Mouse (Mus musculus) 3T3-L1 (cell line): ENCODE results near the gene Kctd11.
"Not testable (repeated sequence)": the region's sequence is repeated elsewhere in the genome, so short reads cannot be mapped to it uniquely, and the experiment has no call there.

Source experiments
- DNase-seq: peaks from one replicate; pipeline ENCODE4 v3.0.0-alpha.2; 2015; ENCODE audit warnings: low read depth, low spot score

Kctd11 gene

DNA sequence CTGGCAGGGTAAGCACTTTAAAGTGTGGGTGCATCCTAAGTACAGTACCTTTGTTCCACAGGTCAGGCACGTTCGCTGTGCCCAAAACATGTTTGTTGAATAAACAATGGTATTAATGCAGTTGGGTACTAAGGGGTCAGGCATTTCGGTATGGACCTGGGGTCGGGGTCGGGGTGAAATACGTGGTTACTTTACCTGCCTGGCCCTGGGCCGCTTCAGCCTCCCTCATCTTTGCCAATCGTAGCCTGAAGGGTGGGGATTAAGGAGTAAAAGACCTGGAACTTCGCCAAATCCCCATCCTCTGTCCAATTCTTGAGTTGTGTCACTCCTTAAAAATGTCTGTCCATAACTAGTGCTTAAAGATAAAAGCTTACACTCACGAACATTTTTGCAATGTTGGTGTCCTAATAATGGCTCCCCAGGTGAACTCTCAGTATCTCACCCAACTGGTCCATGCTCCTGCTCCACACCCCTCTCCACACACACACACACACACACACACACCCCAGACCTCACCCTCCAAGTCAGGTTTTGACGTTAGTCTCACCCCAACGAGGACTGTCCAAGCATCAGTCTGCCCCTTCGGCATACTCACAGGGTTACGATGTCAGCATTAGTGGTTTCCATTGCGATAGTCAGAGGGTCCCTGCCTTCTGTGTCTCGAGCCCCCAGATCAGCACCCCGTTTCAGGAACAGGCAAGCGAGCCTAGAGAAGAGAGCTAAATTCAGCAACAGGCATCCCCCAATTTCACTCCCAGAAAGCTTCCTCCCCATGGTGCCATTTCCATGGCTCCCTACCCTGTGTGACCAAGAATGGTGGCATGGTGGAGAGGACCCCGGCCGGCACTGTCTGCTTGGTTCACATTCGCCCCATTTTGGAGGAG is 823 bp upstream of the Kctd11 start:
- no peak for DNase-seq

DNA sequence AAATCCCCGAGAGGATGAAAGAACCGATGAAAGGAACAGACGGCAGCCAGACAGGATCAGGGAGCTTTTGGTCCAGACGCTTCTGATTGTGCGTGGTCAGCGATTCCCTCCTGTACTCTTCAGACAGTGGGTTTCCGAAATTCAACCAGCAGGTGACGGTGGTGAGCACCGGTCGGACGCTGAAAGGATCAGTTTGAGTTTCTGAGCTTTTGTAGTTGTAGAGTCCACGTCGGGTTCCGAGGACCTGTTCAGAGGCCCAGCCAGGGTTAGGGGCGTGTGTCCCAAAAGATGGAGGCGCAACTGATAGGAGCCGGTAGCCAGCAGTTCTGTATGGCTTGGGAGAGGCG is 727 bp downstream of the Kctd11 start:
- DNase-seq, result peak; percentile 94

DNA sequence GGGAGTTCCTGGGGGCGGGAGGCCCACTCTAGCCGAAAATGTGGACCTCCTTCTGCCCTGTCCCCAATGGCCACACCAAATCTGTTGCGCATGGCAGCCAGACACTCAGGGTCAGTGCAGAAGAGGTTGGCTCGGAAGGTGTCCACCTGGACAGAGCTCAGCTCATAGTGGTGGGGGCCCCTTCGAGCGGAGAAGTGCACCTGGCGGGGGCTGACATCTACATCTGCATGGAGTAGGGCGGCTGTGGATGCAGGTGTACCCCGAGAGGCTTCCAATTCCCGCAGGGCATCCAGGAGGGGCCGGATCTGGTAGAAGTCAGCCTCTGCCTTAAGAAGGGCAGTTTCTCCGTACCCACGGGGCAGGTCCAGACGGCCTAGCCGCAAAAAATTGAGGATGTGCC is 1.5 kb downstream of the Kctd11 start:
- DNase-seq, result no peak

DNA sequence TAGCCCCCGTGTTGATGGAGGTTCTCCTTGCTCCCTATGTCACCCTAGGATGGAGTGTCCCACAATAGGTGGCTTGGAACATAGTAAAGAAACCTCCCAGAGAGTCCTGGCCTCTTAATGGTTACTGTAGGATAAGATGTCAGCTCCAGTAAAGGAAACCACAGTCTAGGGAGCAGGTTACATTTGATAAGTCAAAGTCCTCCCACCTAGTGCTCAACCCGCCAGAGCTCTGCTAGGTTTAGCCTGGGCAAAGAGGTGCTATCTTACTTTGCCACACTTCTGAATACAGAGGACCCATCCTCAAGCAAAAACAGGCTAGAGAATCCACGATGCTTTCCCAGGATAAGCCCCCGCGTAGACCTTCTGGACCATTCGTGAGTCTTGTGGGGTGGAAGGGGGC is 2.3 kb downstream of the Kctd11 start:
- DNase-seq, result no peak

GRCm38 (mm10) chr11:69878399-69878798 is 2.8 kb downstream of the Kctd11 start:
- peak; percentile 54 for DNase-seq

DNA sequence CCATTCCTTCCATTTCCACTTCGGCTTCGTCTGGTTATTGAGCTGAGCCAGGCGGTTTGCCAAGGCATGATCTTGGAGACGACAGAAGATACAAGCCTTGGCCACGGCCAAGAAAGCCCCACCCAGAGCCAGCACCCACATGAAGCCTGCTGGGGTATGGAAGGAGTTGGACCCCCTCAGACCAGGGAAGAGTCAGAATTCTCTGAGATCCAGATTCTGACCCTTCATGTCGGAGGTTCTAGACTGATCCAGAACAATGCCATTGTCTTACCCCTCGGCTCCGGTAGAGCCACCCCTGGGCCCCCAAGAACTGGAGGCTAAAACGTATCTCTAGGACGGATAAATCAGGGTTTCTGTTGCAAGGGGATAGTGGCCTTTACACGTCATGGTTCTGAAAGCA is 3.3 kb downstream of the Kctd11 start, which contains the start of gene Tmem95:
TSS of gene Tmem95 (minus strand) at position 141 of the 400 bp plus-strand sequence.
- no peak for DNase-seq

DNA sequence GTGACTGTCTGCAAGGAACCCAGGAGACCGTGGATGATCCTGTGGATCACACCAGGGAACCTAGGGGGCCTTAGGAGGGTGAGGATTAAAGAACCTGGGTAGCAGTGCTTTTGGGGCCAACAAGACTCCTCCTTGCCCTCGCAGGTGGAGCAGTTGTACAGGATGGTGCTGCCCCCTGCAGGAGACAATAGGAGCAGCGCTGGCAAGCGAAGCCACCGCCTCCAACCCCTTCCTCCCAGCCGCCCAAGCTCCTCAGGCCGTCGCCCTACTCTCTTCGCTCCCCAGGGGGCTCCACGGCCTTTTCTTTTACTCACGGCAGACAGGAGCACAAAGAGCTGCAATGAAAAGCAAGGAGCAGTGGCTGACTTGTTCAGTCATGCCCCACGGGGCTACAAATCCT is 4.3 kb downstream of the Kctd11 start:
- DNase-seq, result peak; percentile 93

GRCm38 (mm10) chr11:69876186-69876585 is 5.0 kb downstream of the Kctd11 start:
- peak; percentile 40 for DNase-seq

DNA sequence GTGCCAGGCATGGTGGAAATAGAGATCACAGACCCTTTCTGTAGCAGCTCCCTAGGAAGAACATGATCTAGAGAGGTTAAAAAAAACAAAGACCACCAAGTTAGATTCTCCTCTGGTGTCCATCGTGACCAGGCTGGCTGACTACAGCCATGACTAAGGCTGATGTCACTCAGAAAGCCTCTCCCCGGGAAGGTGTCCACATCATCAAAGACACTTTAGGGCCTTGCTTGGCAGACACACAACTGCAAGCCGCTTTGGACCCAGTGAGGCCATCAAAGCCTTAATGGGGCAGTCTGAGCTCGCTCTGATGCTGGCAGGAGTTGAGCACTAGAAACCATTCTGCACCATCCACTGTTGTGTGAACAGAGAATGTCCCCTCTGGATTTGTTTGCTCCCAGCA is 8.8 kb downstream of the Kctd11 start:
- DNase-seq, result peak; percentile 63

DNA sequence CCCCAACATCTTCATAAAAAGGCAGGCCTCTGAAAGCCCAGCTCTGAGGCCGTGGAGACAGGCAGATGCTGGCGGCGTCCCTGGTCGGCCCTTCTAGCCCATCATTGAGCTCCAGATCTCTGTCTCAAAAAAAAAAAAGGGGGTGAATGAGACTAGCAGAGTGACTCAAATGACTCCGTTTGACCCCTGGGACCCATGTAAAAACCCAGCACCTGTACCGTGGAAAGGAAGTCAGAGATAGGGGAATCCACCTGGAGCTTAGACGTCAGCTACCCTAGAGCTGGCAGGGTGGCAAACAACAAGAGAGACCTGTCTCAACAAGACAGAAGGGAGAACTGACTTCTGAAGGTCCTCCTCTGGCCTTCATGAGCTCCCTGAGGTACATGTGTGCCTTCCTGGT is 9.4 kb downstream of the Kctd11 start:
- DNase-seq, result no peak

DNA sequence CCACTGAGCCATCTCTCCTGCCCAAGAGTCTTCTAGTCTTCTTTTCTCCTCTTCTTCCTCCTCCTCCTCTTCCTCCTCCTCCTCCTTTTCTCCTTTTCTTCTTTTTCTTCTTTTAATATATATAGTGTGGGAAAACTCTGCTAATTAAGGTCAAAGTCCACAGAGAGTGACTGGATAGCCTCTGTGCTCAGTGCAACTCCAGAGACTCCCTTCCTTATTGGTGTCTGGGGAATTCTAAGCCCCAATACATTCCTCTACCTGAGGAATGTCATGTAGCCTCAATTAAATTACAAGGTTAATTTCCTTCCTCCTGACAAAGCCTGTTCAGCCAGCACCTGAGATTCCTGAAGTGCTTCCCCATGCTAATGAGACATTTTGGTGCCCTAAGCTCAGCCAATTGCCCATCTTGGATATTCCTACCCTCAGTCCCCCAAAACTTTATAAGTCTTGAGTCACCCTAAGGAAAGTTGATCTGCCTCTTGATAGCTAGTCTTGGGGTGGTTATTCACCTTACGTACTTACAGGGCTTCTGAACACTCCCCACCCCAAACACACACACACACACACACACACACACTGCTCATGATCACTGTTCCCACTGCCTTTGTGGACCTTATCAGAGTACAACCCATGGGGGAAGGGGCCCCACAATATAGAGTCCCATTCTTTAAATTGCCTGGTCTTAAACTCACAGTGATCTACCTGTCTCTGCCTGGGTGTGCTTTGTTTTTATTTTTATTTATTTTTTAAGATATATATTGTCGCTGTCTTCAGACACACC is 10.7 kb downstream of the Kctd11 start:
- DNase-seq, result no peak

GRCm38 (mm10) chr11:69867335-69867734 is 13.9 kb downstream of the Kctd11 start:
- no peak for DNase-seq

DNA sequence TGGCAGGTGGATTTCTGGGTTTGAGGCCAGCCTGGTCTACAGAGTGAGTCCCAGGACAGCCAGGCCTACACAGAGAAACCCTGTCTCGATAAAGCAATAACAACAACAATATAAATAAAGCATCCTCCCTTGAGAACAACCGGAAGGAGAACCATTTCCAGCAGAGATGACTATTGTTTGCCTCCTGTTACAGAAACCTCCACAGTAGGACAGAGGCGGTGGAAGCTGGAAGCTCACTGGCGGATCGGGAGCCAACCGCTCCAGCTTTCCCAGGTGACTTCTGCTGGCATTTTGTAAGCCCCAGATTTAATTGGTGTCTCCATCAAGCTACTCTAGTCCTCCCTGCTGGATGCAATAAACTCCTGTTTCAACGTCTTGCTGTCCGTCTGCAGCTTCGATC is 15.6 kb downstream of the Kctd11 start:
- no peak for DNase-seq

GRCm38 (mm10) chr11:69864138-69864860 is 16.9 kb downstream of the Kctd11 start:
- DNase-seq, result no peak

DNA sequence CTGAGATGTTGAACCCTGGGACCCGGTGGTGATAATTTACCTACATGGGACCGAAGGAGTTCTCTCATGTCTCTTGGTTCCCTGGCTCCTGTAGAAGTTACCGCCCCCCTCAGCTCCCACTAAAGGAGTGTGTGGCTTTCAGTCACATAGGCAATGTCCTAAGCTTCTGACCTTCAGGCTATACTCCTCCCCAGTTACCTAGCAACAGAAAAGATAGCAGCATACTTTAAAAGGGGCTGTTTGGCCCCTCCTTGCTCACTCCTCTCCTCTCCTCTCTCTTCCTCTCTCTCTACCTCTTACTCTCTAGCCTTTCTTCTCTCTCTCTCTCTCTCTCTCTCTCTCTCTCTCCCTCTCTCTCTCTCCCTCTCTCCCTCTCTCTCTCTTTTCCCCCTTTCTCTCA is 17.5 kb downstream of the Kctd11 start:
- not testable (repeated sequence) for DNase-seq

DNA sequence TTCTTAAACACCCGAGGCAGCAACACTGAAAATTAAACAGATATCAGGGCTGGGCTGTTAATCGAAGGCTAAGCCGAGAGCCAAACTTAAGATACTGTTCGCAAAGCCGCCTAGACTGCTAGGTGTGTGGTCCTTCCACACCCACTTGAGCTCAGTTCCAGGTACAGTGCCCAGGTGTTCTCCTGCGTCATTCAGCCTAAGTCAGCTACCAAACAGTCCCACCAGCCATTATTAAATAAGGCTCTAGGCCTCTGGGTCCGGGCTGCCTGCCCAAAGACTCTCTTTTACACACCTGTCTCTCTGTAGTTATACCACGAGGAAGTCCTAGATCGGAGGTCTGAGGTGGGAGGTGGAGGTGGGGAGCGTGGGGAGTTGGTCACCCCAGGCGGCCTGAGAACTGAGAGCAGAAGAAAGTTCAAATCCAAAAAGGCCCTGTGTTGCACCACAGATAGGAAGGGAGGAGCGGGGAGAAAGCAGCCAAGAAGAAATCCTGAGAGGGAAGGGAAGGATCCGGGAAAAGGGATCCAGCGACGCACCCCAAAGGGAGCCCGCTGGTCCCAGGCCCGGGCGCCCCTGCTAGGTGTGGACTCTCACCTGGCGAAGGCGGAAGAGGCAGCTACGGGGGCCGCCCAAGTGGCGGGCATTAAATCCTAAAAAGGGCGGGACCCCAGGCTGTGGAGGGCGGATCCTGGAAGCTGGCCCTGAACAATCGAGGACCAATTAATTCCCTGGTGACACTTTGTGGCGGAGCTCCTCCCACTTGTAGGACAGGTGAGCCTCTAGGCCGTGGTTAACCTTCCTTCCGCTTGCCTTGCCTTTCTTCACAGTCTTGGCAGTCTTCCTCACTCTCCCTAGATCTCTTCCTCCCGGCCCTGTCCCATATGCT is 22.9 kb downstream of the Kctd11 start, which contains the start of gene Tnk1:
TSS of gene Tnk1 (minus strand) at position 618 of the 886 bp plus-strand sequence.
- no peak for DNase-seq

DNA sequence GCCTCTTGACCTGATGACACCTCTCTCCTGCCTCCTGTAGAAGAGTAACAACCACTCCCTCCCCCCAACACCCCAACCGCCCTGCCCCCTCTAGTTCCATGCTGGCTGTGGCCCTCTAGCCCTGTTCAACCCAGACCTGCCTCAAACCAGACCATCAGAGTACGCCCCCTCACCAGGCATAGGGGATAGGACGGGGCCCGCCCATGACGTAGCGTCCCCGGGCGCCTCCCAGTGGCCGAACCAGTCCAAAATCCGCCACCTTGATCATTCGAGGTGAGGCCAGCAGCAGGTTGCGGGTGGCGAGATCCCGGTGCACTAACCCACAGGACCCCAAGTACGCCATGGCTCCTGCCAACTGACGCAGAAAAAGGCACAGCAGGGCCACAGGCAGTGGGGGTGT is 25.9 kb downstream of the Kctd11 start:
- no peak for DNase-seq

DNA sequence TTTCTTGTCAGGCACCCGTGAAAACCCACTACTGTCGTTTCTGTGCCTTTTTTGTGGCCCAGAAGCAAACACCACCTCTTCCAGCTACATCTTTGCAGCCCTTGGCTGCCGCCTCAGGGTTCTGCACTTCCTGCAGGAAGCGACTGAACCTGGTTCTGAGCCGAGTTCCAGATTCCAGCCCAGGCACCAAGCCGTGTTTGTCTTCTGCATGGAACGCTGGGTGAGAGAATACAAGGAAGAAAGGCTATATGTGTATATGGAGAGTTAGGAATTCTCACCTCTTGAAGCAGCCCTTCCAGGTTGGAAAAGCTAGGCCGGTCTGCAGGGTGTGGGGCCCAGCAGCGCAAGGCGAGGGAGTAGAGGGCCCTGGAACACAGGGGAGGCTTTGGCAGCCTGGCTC is 26.5 kb downstream of the Kctd11 start:
- no peak for DNase-seq

DNA sequence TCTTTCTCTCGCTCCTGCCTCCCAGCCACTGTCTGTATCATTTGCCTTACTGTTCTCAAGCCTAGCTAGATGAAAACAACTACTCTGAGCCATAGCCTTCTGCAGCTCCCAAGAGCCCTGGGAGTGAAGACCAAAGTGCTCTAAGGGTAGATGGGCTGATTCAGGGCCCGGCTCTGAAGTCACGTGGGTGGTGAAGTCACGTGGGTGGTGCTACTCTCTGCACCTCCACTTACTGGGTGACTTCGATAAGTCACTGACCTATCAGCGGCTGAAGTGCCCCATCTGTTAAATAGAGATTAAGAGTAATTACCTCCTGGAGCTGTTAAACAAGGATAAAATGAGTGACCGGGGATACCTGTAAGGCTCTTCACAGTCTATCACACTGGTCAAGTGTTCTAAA is 27.2 kb downstream of the Kctd11 start:
- DNase-seq, result peak; percentile 5

- no peak for DNase-seq
Measured at GRCm38 (mm10) chr11:69850754-69851153, 30.5 kb downstream of the Kctd11 start.

- DNase-seq, result no peak
Measured at GRCm38 (mm10) chr11:69849884-69850283, 31.3 kb downstream of the Kctd11 start.
